Mouse (Mus musculus) ovary, postnatal 14 days (tissue): ENCODE data around the gene Rprd1b.

Experiments
- DNase-seq: peaks from one replicate; pipeline ENCODE4 v3.0.0; 2022; ENCODE audit warnings: low spot score

Rprd1b gene

GRCm38 (mm10) chr2:158028354-158028863 is at the start of gene Rprd1b, which contains the start of gene Tti1:
Rprd1b (plus strand) TSS chr2:158028497.
Tti1 (minus strand) TSS chr2:158028433.
- peak; percentile 94 for DNase-seq

DNA sequence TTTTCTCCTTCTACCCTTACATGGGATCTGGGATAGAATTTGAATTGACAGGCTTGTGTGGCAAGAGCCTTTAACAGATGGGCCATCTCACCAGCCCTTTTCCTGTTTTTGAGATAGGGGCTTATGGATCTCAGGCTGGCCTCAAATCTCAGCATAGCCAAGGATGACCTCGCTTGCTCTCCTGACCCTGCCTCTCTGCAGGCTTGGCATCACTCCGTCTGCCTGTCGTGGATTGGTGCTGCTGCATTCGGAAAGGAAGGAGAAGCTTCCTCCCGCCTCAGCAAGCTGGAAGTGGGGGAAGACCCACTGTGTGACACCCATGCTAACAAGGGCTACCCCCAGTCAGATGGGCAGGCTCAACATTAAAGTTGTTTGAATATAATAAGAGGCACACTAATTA is 49.1 kb upstream of the Rprd1b start:
- no peak for DNase-seq

- no peak for DNase-seq
Observed at GRCm38 (mm10) chr2:157982727-157983126, 45.6 kb upstream of the Rprd1b start.

DNA sequence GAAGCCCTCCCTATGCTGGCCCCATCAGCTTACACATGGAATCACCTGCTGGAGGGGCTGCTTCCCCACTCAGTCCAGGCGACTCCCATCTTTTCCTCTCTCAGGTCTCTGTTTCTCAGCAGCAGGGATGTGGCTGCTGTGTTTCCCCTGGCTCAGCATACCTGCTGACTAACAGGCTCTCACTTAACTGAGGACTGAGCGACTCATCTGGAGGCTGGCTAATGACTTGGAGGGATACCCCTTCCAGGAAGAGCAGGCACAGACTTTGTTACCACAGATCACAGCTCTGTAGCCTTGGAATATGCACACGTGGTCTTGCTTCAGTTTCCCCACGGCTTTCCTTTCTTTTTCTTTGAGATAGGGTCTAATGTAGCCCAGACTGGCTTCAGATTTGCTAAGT is 45.0 kb upstream of the Rprd1b start:
- DNase-seq: no peak

- no peak for DNase-seq
Observed at GRCm38 (mm10) chr2:157985611-157986010, 42.7 kb upstream of the Rprd1b start.

DNA sequence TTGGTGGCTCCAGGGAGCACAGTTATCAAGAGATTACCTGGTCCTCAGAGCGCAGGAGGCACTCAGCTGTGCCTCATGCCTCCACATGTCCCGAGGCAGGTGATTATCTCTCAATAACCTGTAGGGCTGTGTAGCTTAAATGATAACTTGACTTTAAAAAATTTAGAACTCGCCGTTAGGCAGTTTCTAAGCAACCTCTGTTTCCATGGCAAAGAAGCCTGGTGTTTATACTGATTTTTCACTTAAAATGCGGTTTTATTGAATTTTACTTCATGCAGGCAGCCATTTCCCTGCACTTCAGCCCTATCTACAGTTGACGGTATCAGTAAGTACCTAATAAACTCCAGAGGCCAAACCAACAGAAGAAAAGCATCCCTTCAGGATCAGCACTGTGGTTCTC is 42.1 kb upstream of the Rprd1b start:
- no peak for DNase-seq

DNA sequence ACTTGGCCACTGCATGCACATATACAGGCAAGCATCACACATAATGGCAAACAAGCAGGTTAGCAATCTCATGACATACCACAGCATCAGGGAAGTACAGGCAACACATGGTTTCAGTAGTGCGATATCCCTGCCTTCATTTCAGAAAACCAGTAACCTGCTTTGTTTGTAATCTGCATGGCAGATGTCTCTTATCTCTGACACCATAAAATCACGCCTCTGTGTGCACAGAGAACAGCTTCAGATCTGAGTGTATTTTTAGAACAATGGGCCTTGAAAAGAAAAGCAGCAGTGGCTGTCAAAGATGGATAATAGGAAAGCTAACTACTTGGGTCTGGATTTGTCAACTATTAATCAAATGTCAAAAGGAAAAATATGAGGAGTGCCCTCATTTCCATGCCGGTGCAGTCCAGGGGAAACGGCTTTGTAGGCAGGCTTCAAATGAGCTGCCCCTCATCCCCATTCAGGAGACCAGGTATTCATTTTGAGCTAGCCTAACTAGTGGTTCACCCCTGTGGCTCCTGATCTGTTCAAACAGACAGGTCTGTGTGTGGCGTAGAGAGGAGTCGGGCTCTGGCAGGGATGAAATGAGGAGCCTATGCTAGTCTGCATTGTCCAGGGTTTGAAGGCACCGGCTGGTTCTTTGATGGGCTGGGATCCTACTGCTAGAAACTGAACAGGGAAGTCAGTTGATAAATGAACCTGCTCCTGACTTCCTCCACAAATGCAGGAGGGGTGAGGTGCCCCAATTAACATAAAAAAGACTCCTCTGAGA is 39.7 kb upstream of the Rprd1b start:
- no peak for DNase-seq

DNA sequence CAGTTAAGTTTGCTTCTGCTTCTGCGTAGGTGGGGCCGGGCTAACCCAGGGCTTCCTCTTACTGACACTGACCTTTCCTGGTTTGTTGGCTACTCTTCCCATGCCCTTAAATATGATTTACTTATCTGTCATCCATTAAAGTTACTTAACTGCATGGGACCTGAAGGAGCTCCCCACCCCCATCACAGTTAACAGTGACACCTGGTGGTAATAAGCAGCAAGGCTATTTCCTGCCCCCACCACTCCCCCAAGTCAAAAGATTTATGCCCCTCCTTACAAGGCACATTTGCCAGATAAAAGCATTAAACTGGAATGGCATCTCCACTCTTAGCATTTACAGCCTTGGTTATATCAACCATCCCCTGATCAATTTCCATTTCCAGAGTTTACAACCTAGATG is 38.4 kb upstream of the Rprd1b start:
- DNase-seq: no peak

DNA sequence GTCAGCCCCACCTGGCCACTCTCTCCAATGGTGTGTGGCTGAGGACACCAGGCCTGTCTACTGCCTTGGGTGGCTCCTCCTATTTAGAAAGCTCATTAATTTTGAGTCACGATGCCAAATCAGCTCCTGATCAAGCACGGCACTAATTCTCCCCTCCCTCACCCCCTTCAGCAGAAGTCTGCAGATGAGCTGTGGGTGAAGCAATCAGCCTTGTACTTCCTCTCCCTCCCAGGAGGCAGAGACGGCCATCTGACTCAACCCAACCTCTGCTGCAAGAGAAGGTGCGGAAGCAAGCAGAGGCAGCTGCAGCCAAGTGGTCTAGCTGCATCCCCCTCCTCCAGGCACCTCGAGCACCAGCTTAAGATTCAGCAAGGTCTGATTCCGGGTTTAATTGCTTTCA is 37.3 kb upstream of the Rprd1b start:
- DNase-seq: no peak

- DNase-seq: no peak
Observed at GRCm38 (mm10) chr2:157992501-157992900, 35.8 kb upstream of the Rprd1b start.

GRCm38 (mm10) chr2:157998817-157999216 is 29.5 kb upstream of the Rprd1b start:
- no peak for DNase-seq

- no peak for DNase-seq
Observed at GRCm38 (mm10) chr2:158004620-158005019, 23.7 kb upstream of the Rprd1b start.

DNA sequence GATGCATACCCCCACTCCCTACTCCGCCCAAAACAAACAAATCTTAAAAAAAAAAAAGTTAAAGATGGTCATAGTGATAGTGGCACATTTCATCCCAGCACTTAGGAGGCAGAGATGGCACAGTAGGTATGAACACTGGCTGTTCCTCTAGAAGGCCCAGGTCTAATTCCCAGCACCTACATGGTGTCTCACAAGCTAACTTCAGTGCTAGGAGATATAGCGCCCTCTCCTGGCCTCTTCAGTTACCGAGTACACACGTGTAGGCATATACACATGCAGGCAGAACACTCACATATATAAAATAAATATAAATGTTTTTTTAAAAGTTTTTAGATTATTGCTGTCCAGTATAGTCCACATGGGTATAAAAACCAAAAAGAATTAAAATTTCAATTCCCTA is 22.7 kb upstream of the Rprd1b start:
- DNase-seq: no peak

DNA sequence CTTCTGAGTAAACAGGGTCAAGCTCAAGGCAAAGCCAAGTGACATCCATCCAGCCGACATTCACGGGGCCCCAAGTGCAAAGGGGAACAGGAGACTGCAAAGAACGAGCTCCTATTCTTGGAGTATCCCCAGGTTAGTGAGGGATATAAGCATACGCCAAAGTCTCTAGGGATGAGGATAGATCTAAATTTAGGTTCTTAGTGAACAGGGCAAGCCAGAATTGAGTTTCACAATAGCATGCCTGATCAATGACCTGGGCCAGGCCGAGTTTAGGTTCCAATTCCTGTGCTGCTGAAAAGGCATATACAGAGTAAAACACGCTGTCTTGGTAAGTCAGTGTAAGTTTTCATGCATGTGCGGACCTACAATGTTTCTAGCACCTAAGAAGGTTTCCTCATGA is 18.9 kb upstream of the Rprd1b start:
- DNase-seq: no peak

- DNase-seq: no peak
Observed at GRCm38 (mm10) chr2:158012608-158013007, 15.7 kb upstream of the Rprd1b start.

DNA sequence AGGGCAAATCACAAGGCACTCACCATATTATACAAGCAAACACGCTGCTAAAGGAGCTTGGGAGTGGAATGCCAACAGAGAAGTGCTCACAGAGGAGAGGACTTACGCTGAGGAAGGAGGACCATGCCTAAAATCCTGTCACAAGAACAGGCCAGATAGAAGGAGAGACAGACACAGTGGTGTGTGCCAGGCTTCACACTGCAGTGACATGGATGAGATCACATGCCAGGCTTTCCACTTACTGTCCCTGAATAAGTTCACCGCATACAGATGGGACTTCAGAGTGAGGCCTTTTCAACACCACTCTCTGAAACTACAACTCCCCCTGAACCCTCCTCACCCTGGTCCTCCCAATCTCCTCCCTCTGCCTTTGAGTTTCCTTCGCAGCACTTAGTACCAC is 11.0 kb upstream of the Rprd1b start:
- no peak for DNase-seq

DNA sequence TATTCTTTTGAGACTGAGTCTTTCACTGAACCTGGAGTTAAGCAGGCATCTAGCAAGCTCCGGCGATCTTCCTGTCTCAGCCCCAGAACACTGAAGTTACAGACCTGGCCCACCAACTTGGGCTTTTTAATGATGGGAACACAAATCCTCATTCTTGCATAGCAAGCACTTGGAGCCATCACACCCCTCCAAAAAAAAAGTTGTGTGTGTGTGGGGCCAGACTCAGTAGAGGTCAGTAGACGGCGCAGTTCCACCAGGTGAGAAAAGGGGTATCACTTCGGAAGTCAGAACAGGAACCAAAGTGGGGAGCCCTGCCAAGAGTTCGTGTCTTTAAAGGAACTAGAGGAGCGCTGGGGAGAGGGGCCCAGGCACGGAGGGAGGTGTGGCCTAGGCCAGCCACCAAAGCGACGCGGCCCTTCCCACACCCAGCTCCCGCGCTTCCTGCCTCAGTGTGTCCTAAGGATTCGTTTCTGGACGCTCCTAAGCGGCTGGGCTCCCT is 393 bp upstream of the Rprd1b start:
- DNase-seq: no peak

GRCm38 (mm10) chr2:158030007-158030406 is 1.7 kb downstream of the Rprd1b start:
- DNase-seq: no peak

- no peak for DNase-seq
Observed at GRCm38 (mm10) chr2:158035813-158036212, 7.5 kb downstream of the Rprd1b start.

- DNase-seq: no peak
Observed at GRCm38 (mm10) chr2:158036408-158036807, 8.1 kb downstream of the Rprd1b start.

- no peak for DNase-seq
Observed at GRCm38 (mm10) chr2:158036953-158037352, 8.7 kb downstream of the Rprd1b start.

- no peak for DNase-seq
Observed at GRCm38 (mm10) chr2:158037571-158037970, 9.3 kb downstream of the Rprd1b start.

DNA sequence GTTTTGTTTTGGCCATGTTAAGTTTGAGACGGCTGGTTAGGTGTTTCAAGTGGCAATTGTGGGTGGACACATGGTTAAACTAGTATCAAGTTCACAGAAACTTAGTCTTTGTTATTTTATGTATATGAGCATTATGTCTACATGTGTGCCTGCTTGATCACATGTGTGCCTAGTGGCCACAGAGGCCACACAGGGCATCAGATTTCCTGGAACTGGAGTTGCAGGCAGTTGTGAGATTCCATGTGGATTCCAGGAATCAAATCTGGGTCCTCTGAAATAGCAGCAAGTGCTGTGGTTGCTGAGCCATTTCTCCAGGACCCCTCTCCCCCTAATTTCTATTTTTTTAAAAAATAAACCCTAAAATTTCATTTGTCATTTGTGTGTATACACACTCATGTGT is 11.4 kb downstream of the Rprd1b start:
- DNase-seq: no peak

- DNase-seq: no peak
Observed at GRCm38 (mm10) chr2:158040396-158040795, 12.1 kb downstream of the Rprd1b start.
